Mouse (Mus musculus) hindbrain, embryonic 11.5 days (tissue): ENCODE data around the gene Inpp5a. TPM values are rescaled to one million over a fixed set of nuclear protein-coding genes. Genes with fewer than 3 reads are reported as not detected.

ENCODE experiments used
- ATAC-seq: fragments of 200-750 bp; cut with Nextera tagmentation; 2 replicates; pipeline ENCODE4 v1.8.0; 2017; ENCODE audit warnings: mild to moderate bottlenecking, moderate TSS enrichment, moderate library complexity; ENCODE audit not compliant: low FRiP score
- DNase-seq: peaks from one replicate; pipeline ENCODE4 v3.0.0-alpha.2; 2015; ENCODE audit warnings: low spot score
- H3K27ac ChIP-seq: fragments of 300-500 bp; sonication (generic); 2 replicates; pipeline ENCODE4 v1.5.1; 2014; ENCODE audit warnings: mild to moderate bottlenecking, low read depth, low read length
- H3K27me3 ChIP-seq: fragments of 300-500 bp; sonication (generic); 2 replicates; pipeline ENCODE4 v1.6.1; 2014; ENCODE audit warnings: mild to moderate bottlenecking, low read length, moderate library complexity, mixed read lengths; ENCODE audit not compliant: control insufficient read depth, insufficient read depth
- H3K36me3 ChIP-seq: fragments of 300-500 bp; sonication (generic); 2 replicates; pipeline ENCODE4 v1.6.1; 2014; ENCODE audit warnings: mild to moderate bottlenecking, low read length, moderate library complexity, mixed read lengths; ENCODE audit not compliant: control insufficient read depth, insufficient read depth
- H3K4me1 ChIP-seq: fragments of 300-500 bp; sonication (generic); replicated peaks from 2 replicates; pipeline ENCODE4 v1.6.1; 2014; ENCODE audit warnings: low read length, mixed read lengths; ENCODE audit not compliant: control insufficient read depth, insufficient read depth
- H3K4me2 ChIP-seq: fragments of 300-500 bp; sonication (generic); replicated peaks from 2 replicates; pipeline ENCODE4 v1.6.1; 2014; ENCODE audit warnings: mild to moderate bottlenecking, low read depth, low read length
- H3K4me3 ChIP-seq: fragments of 300-500 bp; sonication (generic); 2 replicates; pipeline ENCODE4 v1.5.1; 2014; ENCODE audit warnings: low read depth, low read length
- H3K9ac ChIP-seq: fragments of 300-500 bp; sonication (generic); 2 replicates; pipeline ENCODE4 v1.6.1; 2014; ENCODE audit warnings: low read depth, low read length
- H3K9me3 ChIP-seq: fragments of 300-500 bp; sonication (generic); 2 replicates; pipeline ENCODE4 v1.6.1; 2016; ENCODE audit warnings: low read length; ENCODE audit not compliant: control insufficient read depth
- WGBS: fragments of 180-500 bp; shearing (Covaris S2); extraction: QIAGEN DNeasy Blood & Tissue Kit; methylation state at CpG from one replicate; pipeline ENCODE4 v1.1.7; 2014; 5-methylcytosine and 5-hydroxymethylcytosine counted together
- polyA plus RNA-seq: library from polyadenylated mRNA; unstranded; fragments of >200 nt; fragmentation: Nextera tagmentation; extraction: Ambion mirVana; gene quantifications from 2 replicates; pipeline ENCODE4 v1.2.1, GENCODE M21; 2014

Gene Inpp5a
- polyA plus RNA-seq, 1 experiment from 2014 or later = 24.1 TPM

DNA sequence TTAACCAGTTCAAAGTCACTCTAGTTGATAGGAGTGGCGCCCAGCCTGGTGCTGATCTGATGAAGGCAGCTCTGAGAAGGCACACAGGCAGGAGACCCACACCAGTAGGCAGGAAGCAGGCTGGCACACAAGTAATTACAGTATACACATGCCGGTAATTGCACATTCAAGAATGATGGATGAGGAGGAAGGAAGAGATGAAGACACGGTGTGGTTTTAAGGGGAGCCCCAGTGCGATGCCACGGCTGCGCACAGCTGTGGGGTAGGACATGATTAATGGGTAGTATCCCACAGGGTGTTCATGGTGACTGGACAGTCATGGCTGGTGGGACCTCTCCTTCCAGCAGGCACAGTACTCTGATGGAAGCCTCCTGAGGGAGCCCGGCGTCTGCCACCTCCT is 177.6 kb downstream of the Inpp5a start:
- Histone ChIP-seq H3K27me3 (peaks cover 5% of the 10 kb centered on the region; the same call in 1 of the 2 replicates), H3K9ac (no peak overlapping the region), H3K36me3 (no peaks in the 10 kb centered on the region), H3K27ac (no peak overlapping the region), H3K4me1 (no peaks in the 10 kb centered on the region), H3K9me3 (no peaks in the 10 kb centered on the region), H3K4me3 (no peak overlapping the region), H3K4me2 (no peak overlapping the region)
- ATAC-seq (peak; percentile 68), DNase-seq (no peak)
- 67% methylated on average over 8 of the region's 8 CpGs for WGBS

DNA sequence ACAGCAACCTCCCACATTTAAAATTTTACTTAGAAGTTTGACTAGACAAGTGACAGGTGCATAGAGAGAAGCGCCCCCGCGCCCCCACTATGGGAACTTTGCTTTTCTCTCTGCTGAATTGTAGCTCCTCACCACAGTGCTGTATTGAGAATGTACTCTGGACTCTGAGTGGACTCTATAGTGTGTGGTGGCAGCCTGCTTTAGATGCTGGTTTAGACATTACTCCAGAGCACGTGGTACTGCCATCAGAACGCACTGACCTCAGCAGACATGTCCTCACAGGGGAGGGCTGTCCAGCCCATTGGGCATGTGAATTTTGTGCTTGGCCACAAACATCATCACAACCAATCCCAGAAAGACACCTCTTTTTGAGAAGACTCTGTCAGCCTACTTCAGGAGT is 181.9 kb downstream of the Inpp5a start:
- no peaks in the 10 kb centered on the region for H3K36me3 ChIP-seq
- ATAC-seq (no peak), DNase-seq (no peak)
- H3K9me3 ChIP-seq = no peaks in the 10 kb centered on the region
- H3K4me1 ChIP-seq = no peaks in the 10 kb centered on the region
- 0 out of 2 replicates have a peak, but pooled peaks cover 6% of the 10 kb centered on the region for H3K27me3 ChIP-seq
- H3K4me2 ChIP-seq = no peak overlapping the region
- no peak overlapping the region for H3K9ac ChIP-seq
- no peak overlapping the region for H3K4me3 ChIP-seq
- no peak overlapping the region for H3K27ac ChIP-seq
- WGBS = 95% methylated on average over 5 of the region's 5 CpGs

DNA sequence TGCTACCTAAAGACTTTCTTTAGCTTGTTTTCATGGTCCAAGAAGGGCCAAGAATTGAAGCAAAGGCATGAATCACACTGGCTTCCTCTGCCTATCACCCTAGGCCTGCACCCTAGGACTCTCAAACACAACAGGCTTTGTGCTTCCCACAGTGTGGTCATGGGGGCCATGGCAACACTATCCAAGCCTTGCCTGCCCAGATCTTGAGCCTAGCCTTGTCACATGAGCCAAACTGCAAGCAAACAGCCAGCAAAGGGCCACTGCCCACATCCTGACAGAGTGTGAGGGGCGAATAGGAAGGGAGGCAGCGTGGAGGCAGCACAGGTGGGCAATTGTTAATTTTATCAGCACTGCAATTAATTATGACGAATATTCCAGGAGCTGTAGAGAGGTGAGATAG is 183.8 kb downstream of the Inpp5a start:
- peaks cover 14% of the 10 kb centered on the region for H3K27me3 ChIP-seq

GRCm38 (mm10) chr7:139576064-139576686 is 187.3 kb downstream of the Inpp5a start:
- 69% methylated on average over 16 of the region's 16 CpGs for WGBS

More for the DNA sequence above, 183.8 kb downstream of the Inpp5a start:
- no peak overlapping the region for H3K4me3 ChIP-seq
- H3K36me3 ChIP-seq = no peaks in the 10 kb centered on the region
- H3K4me2 ChIP-seq = no peak overlapping the region
- H3K9ac ChIP-seq = no peak overlapping the region
- H3K27ac ChIP-seq = no peak overlapping the region
- ATAC-seq = no peak
- no peaks in the 10 kb centered on the region for H3K9me3 ChIP-seq
- 90% methylated on average over 3 of the region's 3 CpGs for WGBS
- no peaks in the 10 kb centered on the region for H3K4me1 ChIP-seq
- no peak for DNase-seq

DNA sequence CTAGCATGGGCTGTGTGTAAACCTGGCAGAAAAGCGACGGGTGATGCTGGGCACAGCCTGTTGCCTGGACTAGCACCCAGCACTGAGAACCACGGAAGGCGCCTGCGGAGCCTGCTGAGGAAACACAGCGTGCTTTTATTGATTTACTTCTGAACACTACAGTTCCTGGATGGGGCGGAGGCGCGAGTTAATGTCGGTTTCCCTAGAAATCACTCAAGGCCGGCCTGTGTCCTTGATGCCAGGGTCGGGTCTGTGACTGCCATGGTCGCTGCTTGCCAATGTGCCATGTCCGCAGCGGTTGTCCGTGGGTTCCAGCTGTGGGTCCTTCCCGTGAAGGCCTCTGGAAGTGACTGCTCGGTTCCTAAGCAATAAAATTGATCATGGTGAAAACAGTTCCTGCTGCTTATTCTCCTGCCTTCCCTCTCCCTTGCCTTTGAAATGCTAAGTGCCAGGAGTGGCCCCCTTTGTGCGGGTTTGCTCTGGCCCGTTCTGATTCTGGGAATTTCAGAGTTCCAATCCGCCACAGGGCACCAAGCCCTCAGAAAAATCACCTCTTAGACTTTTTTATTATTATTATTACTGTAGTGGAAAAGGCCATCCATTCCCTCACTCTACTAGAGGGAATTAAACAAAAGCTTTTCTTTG is 190.5 kb downstream of the Inpp5a start:
- H3K4me1 ChIP-seq = 0 out of 2 replicates have a peak, but pooled peaks cover 4% of the 10 kb centered on the region
- no peak overlapping the region for H3K27ac ChIP-seq
- H3K36me3 ChIP-seq = no peaks in the 10 kb centered on the region
- H3K4me2 ChIP-seq = peak overlapping the region; percentile 23
- peak overlapping the region; percentile 23; the same call in 1 of the 2 replicates for H3K9ac ChIP-seq
- ATAC-seq (no peak), DNase-seq (peak; percentile 19)
- peak overlapping the region; percentile 47 for H3K4me3 ChIP-seq
- no peaks in the 10 kb centered on the region for H3K9me3 ChIP-seq
- H3K27me3 ChIP-seq = peaks cover 74% of the 10 kb centered on the region
- 47% methylated on average over 21 of the region's 21 CpGs for WGBS

More at GRCm38 (mm10) chr7:139576064-139576686, 187.3 kb downstream of the Inpp5a start:
- ATAC-seq (no peak), DNase-seq (no peak)
- no peaks in the 10 kb centered on the region for H3K4me1 ChIP-seq
- no peak overlapping the region for H3K27ac ChIP-seq
- no peak overlapping the region for H3K4me3 ChIP-seq
- peaks cover 44% of the 10 kb centered on the region for H3K27me3 ChIP-seq
- no peak overlapping the region for H3K9ac ChIP-seq
- H3K36me3 ChIP-seq = no peaks in the 10 kb centered on the region
- H3K4me2 ChIP-seq = no peak overlapping the region
- no peaks in the 10 kb centered on the region for H3K9me3 ChIP-seq

DNA sequence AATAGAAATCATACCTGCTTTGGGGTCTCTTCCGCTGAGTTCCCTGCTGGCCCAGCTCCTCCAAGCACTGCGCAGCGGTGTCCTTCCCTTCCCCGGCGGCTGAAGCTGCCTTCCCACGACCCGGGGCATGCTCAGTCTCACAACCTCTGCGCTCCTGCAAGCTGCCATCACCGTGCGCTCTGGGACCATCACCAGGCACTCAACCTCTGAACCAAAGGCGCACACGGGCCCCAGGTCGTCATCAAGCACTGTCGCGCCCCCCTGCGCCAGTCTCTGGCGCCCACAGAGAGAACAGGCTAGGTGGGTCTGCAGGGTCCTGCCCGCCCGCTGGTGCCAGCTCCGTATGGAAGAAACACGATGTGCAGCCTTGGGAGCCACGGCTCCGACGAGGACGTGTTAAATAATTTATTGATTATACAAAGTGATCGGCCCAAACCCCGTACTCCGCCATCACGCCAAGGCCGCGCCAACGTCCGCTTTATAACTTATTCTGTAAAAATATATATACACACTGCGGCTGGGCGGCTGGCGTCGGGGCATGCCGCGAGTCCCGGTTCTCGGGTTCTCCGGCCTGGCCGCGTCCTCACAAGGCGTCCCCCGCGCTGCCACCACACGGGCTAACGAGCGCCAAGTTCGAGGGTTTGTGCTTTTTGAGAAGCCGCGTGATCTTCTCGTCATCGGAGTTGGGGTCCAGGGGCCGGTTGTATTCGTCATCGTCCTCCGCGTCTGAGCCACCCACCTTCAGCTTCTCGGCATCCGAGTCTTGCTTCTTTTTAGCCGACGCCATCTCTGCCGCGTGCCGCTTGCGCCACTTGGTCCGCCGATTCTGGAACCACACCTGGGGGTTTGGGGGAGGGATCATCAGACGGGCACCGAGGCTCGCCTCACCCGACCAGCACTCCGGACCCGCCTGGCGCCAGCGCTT is 192.2 kb downstream of the Inpp5a start:
- Histone ChIP-seq H3K27ac (no peak overlapping the region), H3K27me3 (peaks cover 92% of the 10 kb centered on the region), H3K9ac (peak overlapping the region; percentile 54), H3K36me3 (no peaks in the 10 kb centered on the region), H3K4me3 (peak overlapping the region; percentile 47), H3K4me2 (peak overlapping the region; percentile 74), H3K4me1 (peaks cover 9% of the 10 kb centered on the region; the same call in 1 of the 2 replicates), H3K9me3 (no peaks in the 10 kb centered on the region)
- ATAC-seq = no peak
- DNase-seq = peak; percentile 69
- WGBS = 2% methylated on average over 78 of the region's 78 CpGs

- H3K27me3 ChIP-seq = peaks cover 99% of the 10 kb centered on the region
- H3K27ac ChIP-seq = peak overlapping the region; percentile 74
- peak overlapping the region; percentile 54 for H3K9ac ChIP-seq
- peak overlapping the region; percentile 74 for H3K4me2 ChIP-seq
- H3K4me1 ChIP-seq = peaks cover 9% of the 10 kb centered on the region; the same call in 1 of the 2 replicates
- no peaks in the 10 kb centered on the region for H3K36me3 ChIP-seq
- DNase-seq = peak; percentile 66
- H3K4me3 ChIP-seq = peak overlapping the region; percentile 47
- H3K9me3 ChIP-seq = no peaks in the 10 kb centered on the region
- WGBS = under 1% methylated on average over 82 of the region's 82 CpGs
- peak; percentile 40 for ATAC-seq
Observed at GRCm38 (mm10) chr7:139581801-139582571, 193.1 kb downstream of the Inpp5a start.

DNA sequence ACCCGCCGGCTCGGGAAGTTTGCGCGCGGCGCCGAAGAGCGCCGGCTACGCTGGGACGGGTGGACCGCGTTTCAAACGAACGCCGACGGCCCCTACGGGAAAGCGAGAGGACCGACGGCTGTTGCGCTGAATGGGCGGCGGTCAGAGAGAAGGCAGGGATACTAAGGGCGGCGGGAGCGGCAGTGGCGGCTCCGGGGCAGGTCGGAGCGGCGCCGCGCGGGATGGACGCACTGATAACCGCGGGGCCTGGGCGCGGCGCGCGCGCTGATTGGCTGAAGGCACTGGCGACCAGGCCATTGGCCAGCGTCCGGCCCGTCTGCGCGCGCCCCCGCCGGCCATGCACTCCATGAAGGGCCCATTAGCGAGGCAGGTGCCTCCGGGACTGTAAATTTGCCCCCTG is 193.7 kb downstream of the Inpp5a start, which contains the start of gene Nkx6-2:
TSS of gene Nkx6-2 (minus strand) at position 203 of the 400 bp plus-strand sequence.
- Histone ChIP-seq H3K9ac (peak within 1 kb of the TSS; percentile 54), H3K4me2 (peak within 1 kb of the TSS; percentile 74), H3K27me3 (peaks cover 99% of the 10 kb centered on the region), H3K9me3 (no peaks in the 10 kb centered on the region), H3K27ac (peak within 1 kb of the TSS; percentile 74), H3K4me3 (peak within 1 kb of the TSS; percentile 47), H3K36me3 (no peaks in the 10 kb centered on the region), H3K4me1 (peaks cover 9% of the 10 kb centered on the region; the same call in 1 of the 2 replicates)
- ATAC-seq (peak; percentile 76), DNase-seq (peak; percentile 89)
- WGBS = under 1% methylated on average over 40 of the region's 56 CpGs
